Mouse (Mus musculus): ENCODE data around the gene Meis1.

Gene Meis1

GRCm38 (mm10) chr11:18905431-18905830 lies 113.4 kb downstream of the Meis1 start:
- DNase-seq (ENCODE audit: low spot score): no peak

- no peak for DNase-seq (ENCODE audit: low spot score)
Observed at GRCm38 (mm10) chr11:18904880-18905279, 113.9 kb downstream of the Meis1 start.

- no peak for DNase-seq (ENCODE audit: low spot score)
Observed at GRCm38 (mm10) chr11:18904285-18904684, 114.5 kb downstream of the Meis1 start.

- no peak for DNase-seq (ENCODE audit: low spot score)
Observed at GRCm38 (mm10) chr11:18900489-18900888, 118.3 kb downstream of the Meis1 start.

GRCm38 (mm10) chr11:18898862-18899261 lies 119.9 kb downstream of the Meis1 start:
- DNase-seq (ENCODE audit: low spot score): no peak

GRCm38 (mm10) chr11:18897921-18898646 lies 120.7 kb downstream of the Meis1 start:
- peak; percentile 52 for DNase-seq (ENCODE audit: low spot score)

GRCm38 (mm10) chr11:18897250-18897649 lies 121.5 kb downstream of the Meis1 start:
- DNase-seq (ENCODE audit: low spot score): no peak

GRCm38 (mm10) chr11:18892470-18892869 lies 126.3 kb downstream of the Meis1 start:
- DNase-seq (ENCODE audit: low spot score): no peak

- no peak for DNase-seq (ENCODE audit: low spot score)
Observed at GRCm38 (mm10) chr11:18889139-18889538, 129.6 kb downstream of the Meis1 start.

GRCm38 (mm10) chr11:18888651-18889050 lies 130.1 kb downstream of the Meis1 start:
- DNase-seq (ENCODE audit: low spot score): no peak

- no peak for DNase-seq (ENCODE audit: low spot score)
Observed at GRCm38 (mm10) chr11:18885729-18886325, 133.0 kb downstream of the Meis1 start.

- DNase-seq (ENCODE audit: low spot score): no peak
Observed at GRCm38 (mm10) chr11:18885036-18885728, 133.6 kb downstream of the Meis1 start.

- DNase-seq (ENCODE audit: low spot score): no peak
Observed at GRCm38 (mm10) chr11:18883987-18884386, 134.8 kb downstream of the Meis1 start.

GRCm38 (mm10) chr11:18883507-18883881 lies 135.3 kb downstream of the Meis1 start:
- DNase-seq (ENCODE audit: low spot score): no peak

- DNase-seq (ENCODE audit: low spot score): no peak
Observed at GRCm38 (mm10) chr11:18882747-18883506, 135.9 kb downstream of the Meis1 start.

- no peak for DNase-seq (ENCODE audit: low spot score)
Observed at GRCm38 (mm10) chr11:18882315-18882714, 136.5 kb downstream of the Meis1 start.

GRCm38 (mm10) chr11:18880806-18881205 lies 138.0 kb downstream of the Meis1 start:
- DNase-seq (ENCODE audit: low spot score): no peak

GRCm38 (mm10) chr11:18879456-18879818 lies 139.3 kb downstream of the Meis1 start:
- DNase-seq (ENCODE audit: low spot score): no peak

- no peak for DNase-seq (ENCODE audit: low spot score)
Observed at GRCm38 (mm10) chr11:18878748-18879455, 139.9 kb downstream of the Meis1 start.

- DNase-seq (ENCODE audit: low spot score): no peak
Observed at GRCm38 (mm10) chr11:18878016-18878415, 140.8 kb downstream of the Meis1 start.

GRCm38 (mm10) chr11:18877626-18878011 lies 141.2 kb downstream of the Meis1 start:
- DNase-seq (ENCODE audit: low spot score): peak; percentile 76

All from testis, postnatal 10 days (tissue).